ENCODE assay signal across 13 mouse cellular contexts in genomic region chr8:37215894-37216293, GRCm38 (mm10).
DNase-seq lines count a peak whose midpoint lies in the region.
"Had no signal": no experiment of that assay in that cellular context is flagged by ENCODE, and none has a peak within 500 bp of the region (broad histone marks: within the 10 kb centered on the region; RNA-seq: fewer than 3 reads in every experiment).

No protein-coding gene starts in this region.

- peak; percentile 14 to 63 for DNase-seq in frontal cortex, adult 2 months (ENCODE audit: extremely low spot score in 1 of 2, low spot score in 1 of 2)
- no peak for DNase-seq in frontal cortex, postnatal 10 days (ENCODE audit: low spot score in 2 of 2)
- peak; percentile 2 to 11 for DNase-seq in left cerebral cortex, adult 9 months (ENCODE audit: low spot score in 2 of 2)
- DNase-seq in left cerebral cortex, postnatal 10 days (ENCODE audit: extremely low spot score in 1 of 2, low spot score in 2 of 2): no peak
- DNase-seq in adrenal gland, postnatal 14 days: peak; percentile 49
- peak; percentile 76 for DNase-seq in brain, adult 2 months (ENCODE audit: low read depth, low spot score)
- DNase-seq in spleen, adult 18-20 months: no peak
- DNase-seq: cerebellum, adult 2 months; gastrocnemius, postnatal 10 days; heart, adult 2 months; layer of hippocampus, adult 9-11 months; lung, postnatal 14 days; thymus, postnatal 36 days had no signal

- intact Hi-C loops in left cerebral cortex, postnatal 10 days (cut with DNase I): no loop called here

Comparison
In these comparisons a context has a peak if more than half of its experiments do, and no peak if none do; other contexts are left out.
1. DNase-seq: peak in frontal cortex, adult 2 months (2 of 2), left cerebral cortex, adult 9 months (2 of 2), adrenal gland, postnatal 14 days (single experiment) and brain, adult 2 months (single experiment); none in frontal cortex, postnatal 10 days (0 of 2), left cerebral cortex, postnatal 10 days (0 of 2) and spleen, adult 18-20 months (0 of 2).